In genomic region chr7:112731584-112731983, GRCm38 (mm10) we compare ENCODE assay signal across 23 mouse cellular contexts. TPM values are rescaled to one million over a fixed set of nuclear protein-coding genes. Genes with fewer than 3 reads are reported as not detected.
DNase-seq lines count a peak whose midpoint lies in the region; ATAC-seq lines count a peak whose summit lies in the region.
"Had no signal": no experiment of that assay in that cellular context is flagged by ENCODE, and none has a peak within 500 bp of the region (broad histone marks: within the 10 kb centered on the region; RNA-seq: fewer than 3 reads in every experiment).

No protein-coding gene starts in this region.

- no peak overlapping the region for H3K9ac ChIP-seq in intestine, embryonic 15.5 days
- H3K9ac ChIP-seq in intestine, embryonic 16.5 days (ENCODE audit: low read depth, low read length): no peak overlapping the region
- no peak overlapping the region for H3K9ac ChIP-seq in lung, embryonic 16.5 days (ENCODE audit: low read length)
- no peak overlapping the region for H3K9ac ChIP-seq in limb, embryonic 15.5 days
- H3K9ac ChIP-seq: embryonic facial prominence, embryonic 13.5 days; heart, embryonic 15.5 days; liver, embryonic 15.5 days had no signal

- H3K4me2 ChIP-seq in intestine, embryonic 15.5 days (replicated peaks): no peak overlapping the region
- H3K4me2 ChIP-seq in intestine, embryonic 16.5 days (ENCODE audit: low read depth, low read length): no peak overlapping the region
- no peak overlapping the region for H3K4me2 ChIP-seq in lung, embryonic 16.5 days (ENCODE audit: low read depth, low read length)
- H3K4me2 ChIP-seq in limb, embryonic 15.5 days: no peak overlapping the region
- H3K4me2 ChIP-seq: embryonic facial prominence, embryonic 13.5 days; heart, embryonic 15.5 days; liver, embryonic 15.5 days had no signal

- 76% methylated on average over 8 of the region's 8 CpGs for WGBS in intestine, embryonic 15.5 days
- WGBS in intestine, embryonic 16.5 days: 73% methylated on average over 8 of the region's 8 CpGs
- 65% methylated on average over 8 of the region's 8 CpGs for WGBS in lung, embryonic 16.5 days
- 73% methylated on average over 8 of the region's 8 CpGs for WGBS in limb, embryonic 15.5 days

- no peak for DNase-seq in frontal cortex, postnatal 14 days (ENCODE audit: low spot score in 2 of 2)
- DNase-seq in lung, adult 18-20 months: no peak
- DNase-seq: adrenal gland, postnatal 14 days; cerebellum, adult 2 months; cerebellum, postnatal 25 days; gastrocnemius, postnatal 10 days; heart, postnatal 4 days; kidney, adult 2 months; liver; thymus, adult 18-20 months; thymus, postnatal 36 days had no signal

- no peaks in the 10 kb centered on the region for H3K9me3 ChIP-seq in intestine, embryonic 15.5 days
- no peaks in the 10 kb centered on the region for H3K9me3 ChIP-seq in intestine, embryonic 16.5 days (ENCODE audit: control insufficient read depth, low read length)
- H3K9me3 ChIP-seq in lung, embryonic 16.5 days (ENCODE audit: control insufficient read depth, low read length): no peaks in the 10 kb centered on the region
- H3K9me3 ChIP-seq in limb, embryonic 15.5 days: no peaks in the 10 kb centered on the region
- H3K9me3 ChIP-seq: embryonic facial prominence, embryonic 13.5 days; heart, embryonic 15.5 days; liver, embryonic 15.5 days had no signal

- H3K27me3 ChIP-seq in intestine, embryonic 15.5 days (replicated peaks): no peaks in the 10 kb centered on the region
- no peaks in the 10 kb centered on the region for H3K27me3 ChIP-seq in intestine, embryonic 16.5 days (replicated peaks; ENCODE audit: control insufficient read depth, insufficient read depth, low read length)
- H3K27me3 ChIP-seq in lung, embryonic 16.5 days (ENCODE audit: control insufficient read depth, insufficient read depth, low read depth, low read length): no peaks in the 10 kb centered on the region
- H3K27me3 ChIP-seq in limb, embryonic 15.5 days: no peaks in the 10 kb centered on the region
- H3K27me3 ChIP-seq: embryonic facial prominence, embryonic 13.5 days; heart, embryonic 15.5 days; liver, embryonic 15.5 days had no signal

- H3K4me3 ChIP-seq in intestine, embryonic 15.5 days (replicated peaks): no peak overlapping the region
- H3K4me3 ChIP-seq in intestine, embryonic 16.5 days (ENCODE audit: low read length): no peak overlapping the region
- no peak overlapping the region for H3K4me3 ChIP-seq in lung, embryonic 16.5 days (ENCODE audit: low read length)
- no peak overlapping the region for H3K4me3 ChIP-seq in limb, embryonic 15.5 days
- H3K4me3 ChIP-seq: embryonic facial prominence, embryonic 13.5 days; erythroblast, embryonic 14.5 days; heart, embryonic 15.5 days; left cerebral cortex, adult 2 months; liver, embryonic 15.5 days had no signal

- H3K27ac ChIP-seq in intestine, embryonic 15.5 days: peak overlapping the region; percentile 30; the same call in 1 of the 2 replicates
- H3K27ac ChIP-seq in intestine, embryonic 16.5 days (ENCODE audit: low read length): no peak overlapping the region
- H3K27ac ChIP-seq in lung, embryonic 16.5 days (ENCODE audit: low read length): peak overlapping the region; percentile 53
- 0 out of 2 replicates have a peak overlapping the region, but pooled peaks have one; percentile 17 for H3K27ac ChIP-seq in limb, embryonic 15.5 days
- H3K27ac ChIP-seq: embryonic facial prominence, embryonic 13.5 days; heart, embryonic 15.5 days; left cerebral cortex, adult 2 months; liver, embryonic 15.5 days; macrophage had no signal

- peak; percentile 57; the same call in 1 of the 2 replicates for ATAC-seq in frontal cortex, adult (ENCODE audit: low TSS enrichment)
- ATAC-seq in intestine, embryonic 15.5 days: no peak
- no peak for ATAC-seq in intestine, embryonic 16.5 days
- no peak for ATAC-seq in lung, embryonic 16.5 days (ENCODE audit: low read depth)
- ATAC-seq in limb, embryonic 15.5 days (ENCODE audit: insufficient number of reproducible peaks, low FRiP score, low TSS enrichment, low read depth): no peak
- ATAC-seq: forebrain, embryonic 14.5 days had no signal

- peaks cover 31% of the 10 kb centered on the region for H3K4me1 ChIP-seq in intestine, embryonic 15.5 days (replicated peaks)
- peaks cover 32% of the 10 kb centered on the region for H3K4me1 ChIP-seq in intestine, embryonic 16.5 days (ENCODE audit: control insufficient read depth, insufficient read depth, low read length)
- peaks cover 37% of the 10 kb centered on the region for H3K4me1 ChIP-seq in lung, embryonic 16.5 days (replicated peaks; ENCODE audit: control insufficient read depth, insufficient read depth, low read length)
- peaks cover 37% of the 10 kb centered on the region for H3K4me1 ChIP-seq in limb, embryonic 15.5 days

- no peaks in the 10 kb centered on the region for H3K36me3 ChIP-seq in intestine, embryonic 15.5 days
- H3K36me3 ChIP-seq in intestine, embryonic 16.5 days (ENCODE audit: control insufficient read depth, insufficient read depth, low read length): no peaks in the 10 kb centered on the region
- H3K36me3 ChIP-seq in lung, embryonic 16.5 days (ENCODE audit: control insufficient read depth, insufficient read depth, low read length): no peaks in the 10 kb centered on the region
- H3K36me3 ChIP-seq in limb, embryonic 15.5 days: no peaks in the 10 kb centered on the region
- H3K36me3 ChIP-seq: embryonic facial prominence, embryonic 13.5 days; heart, embryonic 15.5 days; liver, embryonic 15.5 days had no signal

RNA-seq across cellular contexts. Expression of gene Tead1, which starts 52.5 kb away (rescaled TPM):
- polyA plus RNA-seq in intestine, embryonic 15.5 days (2015; fragmentation: Nextera tagmentation; extraction: Ambion mirVana): 17.5 and 18.3 TPM in 2 replicates
- 9.5 and 10.9 TPM in 2 replicates for polyA plus RNA-seq in intestine, embryonic 16.5 days (2015; fragmentation: Nextera tagmentation; extraction: Ambion mirVana)
- polyA plus RNA-seq in lung, embryonic 16.5 days (2015; fragmentation: Nextera tagmentation; extraction: Ambion mirVana): 20.1 and 22.5 TPM in 2 replicates
- 22.6 and 24.5 TPM in 2 replicates for polyA plus RNA-seq in limb, embryonic 15.5 days (2015; fragmentation: Nextera tagmentation; extraction: Ambion mirVana)
- polyA plus RNA-seq: erythroblast, embryonic 14.5 days; macrophage had no signal
